Mouse (Mus musculus) frontal cortex, adult 2 months (tissue): ENCODE results near the gene Rgl2. TPM values are rescaled to one million over a fixed set of nuclear protein-coding genes. Genes with fewer than 3 reads are reported as not detected.

Experiments used
- DNase-seq, 2 experiments: peaks; one replicate each; pipeline ENCODE4 v3.0.0; 2022; ENCODE audit warnings: low spot score in 1 of 2; ENCODE audit errors: extremely low spot score in 1 of 2
- polyA plus RNA-seq: library from polyadenylated mRNA; depleted of rRNA; stranded (reverse); fragments of >200 nt; gene quantifications from 2 replicates; pipeline ENCODE4 v1.2.3, GENCODE M21; 2012

Rgl2 gene
- polyA plus RNA-seq, 1 experiment, result 154 TPM

GRCm38 (mm10) chr17:33908331-33909076, 20.8 kb upstream of the Rgl2 start:
- DNase-seq, result peak in 1 of 2 experiments; percentile 50

- peak; percentile 97 to 98 for DNase-seq
Measured at GRCm38 (mm10) chr17:33909077-33909868, 20.1 kb upstream of the Rgl2 start, which contains the start of gene Daxx. Gene Daxx, plus strand, starts transcription at chr17:33909414.

GRCm38 (mm10) chr17:33909869-33910250, 19.5 kb upstream of the Rgl2 start:
- DNase-seq, result peak in 1 of 2 experiments; percentile 46

GRCm38 (mm10) chr17:33910346-33911051, 18.8 kb upstream of the Rgl2 start:
- DNase-seq, result no peak

- no peak for DNase-seq
Measured at GRCm38 (mm10) chr17:33911052-33911812, 18.1 kb upstream of the Rgl2 start.

- no peak for DNase-seq
Measured at GRCm38 (mm10) chr17:33911813-33912414, 17.4 kb upstream of the Rgl2 start.

GRCm38 (mm10) chr17:33913264-33913663, 16.1 kb upstream of the Rgl2 start:
- no peak for DNase-seq

- DNase-seq, result no peak
Measured at GRCm38 (mm10) chr17:33913905-33914304, 15.4 kb upstream of the Rgl2 start.

GRCm38 (mm10) chr17:33914969-33915391, 14.4 kb upstream of the Rgl2 start:
- no peak for DNase-seq

- DNase-seq, result peak; percentile 97 to 98
Measured at GRCm38 (mm10) chr17:33915671-33916250, 13.6 kb upstream of the Rgl2 start, which contains the start of the genes Tapbp and Zbtb22. Gene Tapbp, plus strand, starts transcription at chr17:33915899. Gene Zbtb22, plus strand, starts transcription at chr17:33915904.

GRCm38 (mm10) chr17:33916294-33916693, 13.0 kb upstream of the Rgl2 start:
- DNase-seq, result peak in 1 of 2 experiments; percentile 33

- DNase-seq, result no peak
Measured at GRCm38 (mm10) chr17:33916847-33917655, 12.3 kb upstream of the Rgl2 start.

GRCm38 (mm10) chr17:33917656-33918292, 11.6 kb upstream of the Rgl2 start:
- DNase-seq, result no peak

GRCm38 (mm10) chr17:33918293-33919203, 10.8 kb upstream of the Rgl2 start:
- DNase-seq, result no peak

- peak in 1 of 2 experiments; percentile 63 for DNase-seq
Measured at GRCm38 (mm10) chr17:33919351-33920281, 9.7 kb upstream of the Rgl2 start.
